In genomic region chr2:106418181-106418580, GRCm38 (mm10) we compare ENCODE assay signal across 25 mouse cellular contexts.
DNase-seq lines count a peak whose midpoint lies in the region; ATAC-seq lines count a peak whose summit lies in the region.
"Had no signal": no experiment of that assay in that cellular context is flagged by ENCODE, and none has a peak within 500 bp of the region (broad histone marks: within the 10 kb centered on the region; RNA-seq: fewer than 3 reads in every experiment).

No protein-coding gene starts in this region.

- no peak overlapping the region for H3K4me3 ChIP-seq in forebrain, embryonic 11.5 days (ENCODE audit: low read depth, low read length)
- H3K4me3 ChIP-seq in forebrain, embryonic 15.5 days, result no peak overlapping the region
- H3K4me3 ChIP-seq in limb, embryonic 11.5 days (ENCODE audit: low read depth, low read length), result no peak overlapping the region
- H3K4me3 ChIP-seq in limb, embryonic 10.5 days, result no peak overlapping the region
- no peak overlapping the region for H3K4me3 ChIP-seq in midbrain, embryonic 12.5 days
- H3K4me3 ChIP-seq in midbrain, embryonic 15.5 days, result no peak overlapping the region
- H3K4me3 ChIP-seq: embryonic facial prominence, embryonic 10.5 days; embryonic facial prominence, embryonic 12.5 days; forebrain, embryonic 12.5 days had no signal

- peak; percentile 55; the same call in 1 of the 2 replicates for ATAC-seq in forebrain, embryonic 11.5 days (replicated peaks; ENCODE audit: low FRiP score)
- ATAC-seq in forebrain, embryonic 15.5 days (replicated peaks), result no peak
- peak; percentile 51; the same call in 1 of the 2 replicates for ATAC-seq in limb, embryonic 11.5 days (ENCODE audit: insufficient number of reproducible peaks, low FRiP score, low TSS enrichment, low read depth)
- 0 out of 2 replicates have a peak, but pooled peaks have one; percentile 41 for ATAC-seq in midbrain, embryonic 12.5 days (ENCODE audit: low FRiP score, low read depth)
- no peak for ATAC-seq in midbrain, embryonic 15.5 days (replicated peaks)
- ATAC-seq: activated CD4-positive, CD25-positive, alpha-beta regulatory T cell, adult 4 months; CD4-positive, CD25-positive, alpha-beta regulatory T cell, adult 4 months; forebrain, embryonic 14.5 days; forebrain, postnatal 0 days; Patski had no signal

- WGBS in forebrain, embryonic 11.5 days, result 55% methylated on average over 2 of the region's 2 CpGs
- WGBS in forebrain, embryonic 15.5 days, result 57% methylated on average over 2 of the region's 2 CpGs
- WGBS in limb, embryonic 11.5 days, result 87% methylated on average over 2 of the region's 2 CpGs
- 78% methylated on average over 2 of the region's 2 CpGs for WGBS in limb, embryonic 10.5 days
- 38% methylated on average over 2 of the region's 2 CpGs for WGBS in midbrain, embryonic 12.5 days
- 36% methylated on average over 2 of the region's 2 CpGs for WGBS in midbrain, embryonic 15.5 days

- no peak overlapping the region for H3K9ac ChIP-seq in forebrain, embryonic 11.5 days (ENCODE audit: low read length)
- no peak overlapping the region for H3K9ac ChIP-seq in forebrain, embryonic 15.5 days (replicated peaks)
- no peak overlapping the region for H3K9ac ChIP-seq in limb, embryonic 11.5 days (ENCODE audit: low read length)
- H3K9ac ChIP-seq in midbrain, embryonic 12.5 days (replicated peaks), result no peak overlapping the region
- no peak overlapping the region for H3K9ac ChIP-seq in midbrain, embryonic 15.5 days
- H3K9ac ChIP-seq: embryonic facial prominence, embryonic 12.5 days; forebrain, embryonic 12.5 days; forebrain, postnatal 0 days had no signal

- H3K36me3 ChIP-seq in forebrain, embryonic 11.5 days (ENCODE audit: control insufficient read depth, insufficient read depth, low read length), result no peaks in the 10 kb centered on the region
- no peaks in the 10 kb centered on the region for H3K36me3 ChIP-seq in forebrain, embryonic 15.5 days
- no peaks in the 10 kb centered on the region for H3K36me3 ChIP-seq in limb, embryonic 11.5 days (ENCODE audit: control insufficient read depth, insufficient read depth, low read length)
- H3K36me3 ChIP-seq in limb, embryonic 10.5 days, result no peaks in the 10 kb centered on the region
- H3K36me3 ChIP-seq in midbrain, embryonic 12.5 days, result no peaks in the 10 kb centered on the region
- no peaks in the 10 kb centered on the region for H3K36me3 ChIP-seq in midbrain, embryonic 15.5 days (replicated peaks)
- H3K36me3 ChIP-seq: embryonic facial prominence, embryonic 10.5 days; embryonic facial prominence, embryonic 12.5 days; forebrain, embryonic 12.5 days; G1E had no signal

- no peak overlapping the region for H3K4me2 ChIP-seq in forebrain, embryonic 11.5 days (ENCODE audit: low read depth, low read length, severe bottlenecking)
- H3K4me2 ChIP-seq in forebrain, embryonic 15.5 days (replicated peaks), result no peak overlapping the region
- H3K4me2 ChIP-seq in limb, embryonic 11.5 days (ENCODE audit: low read depth, severe bottlenecking), result no peak overlapping the region
- H3K4me2 ChIP-seq in midbrain, embryonic 12.5 days (replicated peaks), result no peak overlapping the region
- H3K4me2 ChIP-seq in midbrain, embryonic 15.5 days, result no peak overlapping the region
- H3K4me2 ChIP-seq: embryonic facial prominence, embryonic 12.5 days; forebrain, embryonic 12.5 days had no signal

- H3K4me1 ChIP-seq in forebrain, embryonic 11.5 days (replicated peaks; ENCODE audit: control insufficient read depth, insufficient read depth, low read length), result no peaks in the 10 kb centered on the region
- H3K4me1 ChIP-seq in forebrain, embryonic 15.5 days, result no peaks in the 10 kb centered on the region
- no peaks in the 10 kb centered on the region for H3K4me1 ChIP-seq in limb, embryonic 11.5 days (ENCODE audit: control insufficient read depth, insufficient read depth, low read length)
- H3K4me1 ChIP-seq in limb, embryonic 10.5 days, result no peaks in the 10 kb centered on the region
- H3K4me1 ChIP-seq in midbrain, embryonic 12.5 days, result no peaks in the 10 kb centered on the region
- H3K4me1 ChIP-seq in midbrain, embryonic 15.5 days, result no peaks in the 10 kb centered on the region
- H3K4me1 ChIP-seq: embryonic facial prominence, embryonic 10.5 days; embryonic facial prominence, embryonic 12.5 days; forebrain, embryonic 12.5 days had no signal

- H3K9me3 ChIP-seq in forebrain, embryonic 11.5 days (ENCODE audit: control insufficient read depth, low read length), result no peaks in the 10 kb centered on the region
- H3K9me3 ChIP-seq in forebrain, embryonic 15.5 days, result no peaks in the 10 kb centered on the region
- no peaks in the 10 kb centered on the region for H3K9me3 ChIP-seq in limb, embryonic 11.5 days (ENCODE audit: control insufficient read depth, low read length)
- no peaks in the 10 kb centered on the region for H3K9me3 ChIP-seq in limb, embryonic 10.5 days (replicated peaks)
- H3K9me3 ChIP-seq in midbrain, embryonic 12.5 days, result no peaks in the 10 kb centered on the region
- H3K9me3 ChIP-seq in midbrain, embryonic 15.5 days, result no peaks in the 10 kb centered on the region
- H3K9me3 ChIP-seq: embryonic facial prominence, embryonic 10.5 days; embryonic facial prominence, embryonic 12.5 days; forebrain, embryonic 12.5 days had no signal

- no peak for DNase-seq in forebrain, embryonic 11.5 days (ENCODE audit: low spot score)
- no peak for DNase-seq in limb, embryonic 11.5 days (ENCODE audit: low spot score)
- DNase-seq in limb, embryonic 10.5 days (ENCODE audit: low spot score), result no peak
- DNase-seq: adrenal gland, adult 8-10 months; adrenal gland, postnatal 14 days; adrenal gland, postnatal 36 days; B cell, adult 2 months; cerebellum, adult 11-12 months; cerebellum, adult 2 months; cerebellum, adult 9-10 months; cerebellum, postnatal 10 days; cerebellum, postnatal 25 days; forebrain, postnatal 0 days had no signal

- H3K27me3 ChIP-seq in forebrain, embryonic 11.5 days (ENCODE audit: control insufficient read depth, insufficient read depth, low read length), result no peaks in the 10 kb centered on the region
- no peaks in the 10 kb centered on the region for H3K27me3 ChIP-seq in forebrain, embryonic 15.5 days
- no peaks in the 10 kb centered on the region for H3K27me3 ChIP-seq in limb, embryonic 11.5 days (ENCODE audit: control insufficient read depth, insufficient read depth, low read length)
- H3K27me3 ChIP-seq in limb, embryonic 10.5 days (ENCODE audit: low read depth, poor library complexity, severe bottlenecking), result no peaks in the 10 kb centered on the region
- no peaks in the 10 kb centered on the region for H3K27me3 ChIP-seq in midbrain, embryonic 12.5 days
- H3K27me3 ChIP-seq in midbrain, embryonic 15.5 days (replicated peaks), result no peaks in the 10 kb centered on the region
- H3K27me3 ChIP-seq: CH12.LX; embryonic facial prominence, embryonic 12.5 days; forebrain, embryonic 12.5 days; Patski had no signal

- no peak overlapping the region for H3K27ac ChIP-seq in forebrain, embryonic 11.5 days (ENCODE audit: low read depth, low read length)
- H3K27ac ChIP-seq in forebrain, embryonic 15.5 days (replicated peaks), result no peak overlapping the region
- no peak overlapping the region for H3K27ac ChIP-seq in limb, embryonic 11.5 days (replicated peaks; ENCODE audit: low read depth, low read length)
- H3K27ac ChIP-seq in limb, embryonic 10.5 days, result no peak overlapping the region
- no peak overlapping the region for H3K27ac ChIP-seq in midbrain, embryonic 12.5 days (replicated peaks)
- no peak overlapping the region for H3K27ac ChIP-seq in midbrain, embryonic 15.5 days
- H3K27ac ChIP-seq: embryonic facial prominence, embryonic 10.5 days; embryonic facial prominence, embryonic 12.5 days; forebrain, embryonic 12.5 days had no signal

Comparison
In these comparisons a context has a peak if more than half of its experiments do, and no peak if none do; other contexts are left out.
1. ATAC-seq: peak in forebrain, embryonic 11.5 days (single experiment), limb, embryonic 11.5 days (single experiment) and midbrain, embryonic 12.5 days (single experiment); none in forebrain, embryonic 15.5 days (single experiment) and midbrain, embryonic 15.5 days (single experiment).